Mouse (Mus musculus): Measurements from ENCODE around the gene Fgf3. TPM values are rescaled to one million over a fixed set of nuclear protein-coding genes. Genes with fewer than 3 reads are reported as not detected.
"Not testable (repeated sequence)": the region's sequence is repeated elsewhere in the genome, so short reads cannot be mapped to it uniquely, and the experiment has no call there.

The Fgf3 gene
- total RNA-seq, 1 experiment from 2014 or later, result 0.70 TPM

- DNase-seq, result no peak
These were observed 20.8 kb downstream of the Fgf3 start for GRCm38 (mm10) chr7:144858702-144859101.

GRCm38 (mm10) chr7:144861056-144861768 lies 23.3 kb downstream of the Fgf3 start:
- DNase-seq, result peak; percentile 22

- peak; percentile 30 for DNase-seq
These were observed 23.8 kb downstream of the Fgf3 start for GRCm38 (mm10) chr7:144861769-144862070.

- no peak for DNase-seq
These were observed 24.2 kb downstream of the Fgf3 start for GRCm38 (mm10) chr7:144862126-144862525.

GRCm38 (mm10) chr7:144862712-144863111 lies 24.8 kb downstream of the Fgf3 start:
- DNase-seq, result no peak

GRCm38 (mm10) chr7:144863196-144863595 lies 25.3 kb downstream of the Fgf3 start:
- no peak for DNase-seq

- DNase-seq, result no peak
These were observed 26.3 kb downstream of the Fgf3 start for GRCm38 (mm10) chr7:144864160-144864670.

GRCm38 (mm10) chr7:144867161-144867560 lies 29.3 kb downstream of the Fgf3 start:
- no peak for DNase-seq

- no peak for DNase-seq
These were observed 29.7 kb downstream of the Fgf3 start for GRCm38 (mm10) chr7:144867602-144868001.

GRCm38 (mm10) chr7:144872420-144872819 lies 34.5 kb downstream of the Fgf3 start:
- DNase-seq, result no peak

GRCm38 (mm10) chr7:144873160-144873559 lies 35.3 kb downstream of the Fgf3 start:
- DNase-seq, result no peak

- peak; percentile 53 for DNase-seq
These were observed 36.3 kb downstream of the Fgf3 start for GRCm38 (mm10) chr7:144874226-144874625.

GRCm38 (mm10) chr7:144878401-144878800 lies 40.5 kb downstream of the Fgf3 start:
- no peak for DNase-seq

- peak; percentile 26 for DNase-seq
These were observed 45.2 kb downstream of the Fgf3 start for GRCm38 (mm10) chr7:144883106-144883505.

GRCm38 (mm10) chr7:144887672-144888071 lies 49.8 kb downstream of the Fgf3 start:
- no peak for DNase-seq

GRCm38 (mm10) chr7:144888564-144889299 lies 50.8 kb downstream of the Fgf3 start:
- peak; percentile 81 for DNase-seq

GRCm38 (mm10) chr7:144890661-144891060 lies 52.8 kb downstream of the Fgf3 start:
- DNase-seq, result not testable (repeated sequence)

GRCm38 (mm10) chr7:144891863-144892262 lies 54.0 kb downstream of the Fgf3 start:
- no peak for DNase-seq

- peak; percentile 28 for DNase-seq
These were observed 54.4 kb downstream of the Fgf3 start for GRCm38 (mm10) chr7:144892322-144892721.
